Mouse (Mus musculus): ENCODE measurements around the gene Fadd.

The Fadd gene

DNA sequence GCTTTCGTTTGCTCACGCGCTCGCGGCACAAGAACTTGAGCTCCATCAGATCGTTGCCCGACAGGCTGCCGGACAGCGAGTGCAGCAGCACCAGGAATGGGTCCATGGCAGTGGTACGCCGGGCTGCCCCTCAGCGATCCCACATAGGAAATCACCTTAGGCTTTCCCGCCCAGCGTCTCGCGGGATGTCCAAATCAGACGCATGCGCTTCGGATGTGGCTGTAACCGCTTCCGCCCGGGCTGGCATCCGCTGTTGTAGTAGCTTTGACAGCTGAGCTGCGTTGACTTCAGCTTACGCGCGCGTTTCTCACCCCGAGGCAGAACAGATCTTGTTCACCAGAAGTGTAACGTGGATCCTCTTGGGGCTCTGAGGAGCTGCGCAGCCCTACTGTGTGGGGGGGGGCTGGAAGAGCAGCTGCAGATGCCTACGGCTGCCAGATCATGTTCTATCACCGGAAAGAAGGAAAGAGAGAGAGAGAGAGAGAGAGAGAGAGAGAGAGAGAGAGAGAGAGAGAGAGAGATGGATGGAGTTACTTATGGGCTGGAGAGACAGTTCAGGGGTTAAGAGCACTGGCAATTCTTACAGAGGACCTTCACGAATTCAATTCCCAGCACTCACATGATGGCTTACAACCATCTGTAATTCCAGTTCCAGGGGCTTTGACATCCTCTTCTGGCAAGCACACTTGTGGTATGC lies at the start of gene Fadd:
Fadd (minus strand) TSS at position 180 of the 697 bp plus-strand sequence.
- DNase-seq (ENCODE audit: low read depth, low spot score), result peak; percentile 92

DNA sequence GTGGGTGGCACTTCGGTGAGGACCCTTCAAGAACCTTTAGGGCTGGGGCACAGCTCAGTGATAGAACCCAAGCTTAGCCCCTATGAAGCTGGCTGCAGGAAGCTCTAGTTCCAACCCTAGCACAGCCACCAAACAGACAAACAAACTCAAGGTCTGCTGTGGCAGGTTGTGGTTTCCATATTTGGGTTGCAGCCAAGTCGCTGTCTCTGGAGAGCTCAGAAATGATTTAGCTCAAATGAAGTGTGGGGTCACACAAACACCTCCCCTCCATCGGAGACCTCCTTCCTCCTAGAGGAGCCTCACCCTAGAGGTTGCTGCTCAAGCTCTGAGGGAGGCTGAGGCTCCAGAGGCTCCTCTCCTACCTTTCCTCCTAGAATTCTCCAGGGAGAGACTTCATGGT lies 48.4 kb upstream of the Fadd start:
- no peak for DNase-seq (ENCODE audit: low read depth, low spot score)

DNA sequence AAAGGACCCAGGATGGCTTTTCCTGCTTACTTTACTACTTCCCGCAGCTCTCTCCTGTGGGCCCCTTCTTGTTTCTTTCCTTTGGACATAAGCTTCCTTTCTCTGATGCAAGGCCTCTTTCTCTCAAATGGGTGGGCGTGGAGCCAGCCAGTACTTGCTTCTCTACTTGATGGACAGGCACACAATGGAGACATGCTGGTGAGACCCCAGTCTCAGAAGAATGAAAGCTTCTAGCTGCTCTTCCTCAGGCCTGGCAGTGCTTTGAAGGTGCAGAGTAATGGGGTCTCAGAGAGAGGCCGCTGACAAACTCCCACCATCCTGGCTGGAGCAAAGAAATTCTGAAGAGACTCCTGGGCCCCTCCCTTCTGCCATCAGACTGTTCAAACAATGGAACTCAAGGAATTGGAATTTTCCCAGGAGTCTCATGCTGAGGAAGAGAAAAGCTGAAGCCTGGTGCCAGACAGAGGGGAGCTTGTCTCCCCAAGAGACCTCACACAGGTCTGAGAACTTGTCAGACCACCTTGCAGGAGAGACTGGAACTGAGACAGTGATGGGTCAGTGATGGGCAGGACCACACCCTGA lies 46.2 kb upstream of the Fadd start:
- DNase-seq (ENCODE audit: low read depth, low spot score), result peak; percentile 58

DNA sequence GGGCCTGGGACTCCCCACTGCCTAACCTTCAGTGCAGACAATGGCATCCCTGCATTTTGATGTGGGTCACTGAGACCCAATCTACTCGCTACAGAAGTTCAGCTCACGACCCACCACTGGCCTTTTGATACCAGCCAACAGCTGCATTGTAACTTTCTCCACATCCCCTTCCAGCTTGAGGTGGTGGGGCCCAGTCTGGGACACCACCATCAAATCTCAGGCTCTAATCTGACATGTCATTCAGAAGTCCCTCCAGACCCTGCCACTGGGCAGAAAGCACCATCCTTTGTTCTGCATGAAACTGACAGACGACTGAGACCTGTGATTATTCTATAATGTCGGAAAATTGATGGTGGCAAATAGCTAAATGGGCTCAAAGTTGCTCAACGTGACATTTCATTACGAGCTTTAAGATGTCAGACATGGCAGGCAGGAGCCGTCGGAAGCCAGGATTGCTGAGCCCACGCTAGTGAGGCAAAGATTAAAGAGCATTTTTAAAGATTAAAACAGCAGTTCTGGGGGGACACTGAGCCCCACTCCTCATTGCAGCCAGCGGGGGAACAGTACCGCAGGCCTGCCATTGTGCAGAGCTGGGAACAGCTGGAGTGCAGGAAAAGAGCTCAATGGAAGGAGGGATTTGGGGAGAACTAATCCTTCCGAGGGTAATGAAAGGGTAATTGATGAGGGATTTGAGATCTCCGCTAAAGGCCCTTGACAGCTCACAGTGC lies 45.5 kb upstream of the Fadd start:
- no peak for DNase-seq (ENCODE audit: low read depth, low spot score)

DNA sequence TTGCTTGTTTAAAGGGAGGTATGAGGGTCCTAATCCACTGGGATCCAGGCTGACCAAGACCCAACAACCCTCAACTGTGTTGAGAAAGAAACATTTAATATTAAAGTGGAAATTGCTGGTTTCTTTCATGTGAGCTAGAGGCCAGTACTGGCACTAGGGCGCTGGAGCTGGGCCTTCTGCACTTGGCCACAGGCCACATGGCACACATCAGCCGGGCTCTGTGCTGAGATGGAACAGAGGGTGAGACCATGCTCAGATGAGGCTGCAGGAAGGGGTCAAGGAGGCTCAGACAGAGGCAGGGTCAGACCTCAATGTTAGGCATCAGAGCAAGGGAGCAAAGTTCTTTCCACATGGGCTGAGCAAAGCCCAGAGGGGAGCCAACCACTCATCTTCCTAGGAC lies 43.8 kb upstream of the Fadd start:
- no peak for DNase-seq (ENCODE audit: low read depth, low spot score)

DNA sequence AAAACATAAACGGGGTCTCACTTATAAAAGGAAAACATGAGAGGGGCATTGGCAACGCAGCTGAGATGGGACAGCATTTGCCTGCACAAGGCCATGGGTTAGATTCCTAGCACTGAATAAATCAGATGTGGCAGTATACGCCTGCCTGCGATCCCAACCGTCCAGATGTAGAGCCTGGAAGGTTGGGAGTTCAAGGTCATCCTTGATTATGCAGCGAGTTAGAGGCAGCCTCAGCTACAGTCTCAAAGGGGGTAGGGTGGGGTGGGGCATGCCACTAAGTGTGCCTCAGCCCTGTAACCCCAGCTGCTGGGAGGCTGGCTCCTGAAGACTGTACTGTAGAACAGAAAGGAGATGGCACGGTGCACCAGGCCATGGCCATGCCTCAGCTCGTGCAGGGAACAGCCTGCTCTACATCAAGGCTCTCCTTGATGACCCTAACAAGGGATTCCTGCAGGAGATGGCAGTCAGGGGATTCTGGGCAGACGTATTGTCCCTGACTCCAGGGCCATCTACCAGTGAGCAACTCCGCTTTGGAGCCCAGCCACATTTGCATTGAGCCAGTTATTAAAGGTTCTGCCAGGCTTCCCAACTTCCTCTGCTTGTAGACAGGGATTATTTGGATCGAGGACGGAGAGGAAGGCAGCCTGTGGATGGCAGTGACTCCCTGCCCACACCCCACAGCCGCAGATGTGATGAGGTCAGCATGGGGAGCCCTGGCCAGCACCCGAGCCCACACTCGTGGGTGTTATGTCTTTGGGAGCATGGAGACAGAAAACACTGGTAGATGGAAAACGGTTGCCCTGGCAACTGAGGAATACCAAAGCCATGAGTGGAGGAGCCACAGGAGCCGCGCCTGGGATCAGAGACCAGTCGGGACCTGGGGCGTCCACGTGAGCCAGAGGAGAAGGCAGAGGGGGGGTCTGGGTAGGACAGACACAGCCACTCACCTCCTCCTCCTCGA lies 38.7 kb upstream of the Fadd start:
- DNase-seq (ENCODE audit: low read depth, low spot score), result peak; percentile 80

DNA sequence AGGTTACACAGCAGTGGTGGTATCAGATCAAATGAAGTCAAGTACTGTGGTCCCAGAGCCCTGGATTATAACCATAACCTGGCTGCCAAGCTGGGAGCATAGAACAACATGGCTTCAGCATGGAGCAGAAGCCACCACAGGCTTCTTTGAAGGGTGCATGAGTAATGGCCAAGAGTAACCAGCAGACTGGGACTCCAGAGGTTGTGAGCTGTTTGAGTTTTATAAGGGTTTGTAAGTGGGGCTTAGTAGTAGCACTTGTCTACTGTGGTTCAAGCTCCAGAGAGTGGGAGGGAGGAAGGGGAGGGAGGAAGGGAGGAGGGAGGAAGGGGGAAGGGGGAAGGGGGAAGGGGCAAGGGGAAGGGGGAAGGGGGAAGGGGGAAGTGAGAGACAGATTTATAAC lies 38.1 kb upstream of the Fadd start:
- DNase-seq (ENCODE audit: low read depth, low spot score), result no peak

DNA sequence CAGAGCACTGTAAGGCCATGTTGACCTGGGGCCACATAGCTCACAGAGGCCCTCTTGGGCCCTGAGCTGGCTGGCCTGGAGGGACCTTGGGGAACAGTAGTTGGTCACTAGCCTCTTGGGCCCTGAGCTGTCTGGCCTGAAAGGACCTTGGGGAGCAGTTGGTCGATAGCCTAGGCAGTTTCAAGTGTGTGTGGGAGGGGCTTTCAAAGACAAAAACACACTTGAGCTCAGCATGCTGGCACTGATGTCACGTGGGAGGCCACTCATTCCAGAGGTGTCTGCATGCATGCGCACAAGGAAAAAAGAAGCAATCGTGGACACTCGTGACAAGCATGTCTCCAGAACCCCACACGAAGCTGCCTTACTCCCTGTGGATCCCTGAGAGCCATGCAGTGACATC lies 33.1 kb upstream of the Fadd start:
- no peak for DNase-seq (ENCODE audit: low read depth, low spot score)

DNA sequence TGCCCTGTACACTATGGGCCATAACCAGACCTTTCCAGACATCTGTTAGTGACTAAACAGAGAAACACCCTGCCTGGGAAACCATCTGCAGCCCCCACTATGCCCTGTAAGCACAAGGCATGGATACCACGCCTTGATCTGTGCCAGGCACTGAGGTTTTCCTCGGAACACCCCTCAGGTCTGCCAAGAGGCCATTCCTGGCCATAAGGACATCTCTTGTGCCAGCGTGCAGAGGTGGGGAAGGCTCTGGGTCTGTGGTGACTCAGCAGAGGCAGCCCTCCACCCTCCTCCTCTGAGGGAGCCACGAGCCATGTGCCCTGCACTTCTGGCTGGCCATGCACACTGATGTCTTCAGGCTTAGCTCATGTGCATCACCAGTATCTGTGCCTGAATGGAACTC lies 30.6 kb upstream of the Fadd start:
- no peak for DNase-seq (ENCODE audit: low read depth, low spot score)

DNA sequence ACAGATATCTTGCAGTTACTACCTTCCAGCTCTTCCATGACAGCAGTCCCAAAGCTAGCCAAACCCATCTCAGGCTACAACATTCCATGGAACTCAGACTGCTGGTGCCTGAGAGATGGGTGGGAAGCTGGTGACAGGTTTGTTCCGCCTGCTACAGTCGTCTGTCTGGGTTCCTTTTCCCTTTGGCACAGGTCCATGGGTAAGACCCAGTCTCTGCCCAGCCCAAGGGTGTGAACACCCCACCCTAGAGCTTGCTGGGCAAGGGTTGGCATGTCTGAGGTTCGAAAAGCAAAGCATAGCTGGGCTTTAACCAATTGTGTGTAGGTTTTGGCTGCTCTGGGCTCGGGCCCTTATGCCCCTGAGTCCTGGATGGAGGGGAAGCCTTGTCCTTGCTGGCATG lies 30.1 kb upstream of the Fadd start:
- no peak for DNase-seq (ENCODE audit: low read depth, low spot score)

DNA sequence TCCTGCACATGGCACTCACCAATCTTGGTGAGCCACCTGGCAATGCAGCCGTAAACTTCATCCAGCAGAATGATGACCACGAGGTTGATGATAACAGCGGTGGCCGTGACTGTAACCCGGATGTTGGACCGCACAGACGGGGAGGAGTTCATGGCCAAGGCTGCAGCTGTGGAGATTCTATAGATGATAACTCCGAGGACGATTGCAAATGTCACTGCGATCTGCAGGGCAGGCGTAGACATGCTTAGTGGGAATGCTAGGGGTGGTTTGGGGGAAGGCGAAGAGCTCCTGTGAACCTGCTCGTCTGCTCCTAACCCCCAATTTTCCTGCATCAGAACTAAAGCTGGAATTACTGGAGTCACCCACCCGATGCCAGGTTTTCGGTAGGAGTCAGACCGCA lies 29.3 kb upstream of the Fadd start:
- no peak for DNase-seq (ENCODE audit: low read depth, low spot score)

DNA sequence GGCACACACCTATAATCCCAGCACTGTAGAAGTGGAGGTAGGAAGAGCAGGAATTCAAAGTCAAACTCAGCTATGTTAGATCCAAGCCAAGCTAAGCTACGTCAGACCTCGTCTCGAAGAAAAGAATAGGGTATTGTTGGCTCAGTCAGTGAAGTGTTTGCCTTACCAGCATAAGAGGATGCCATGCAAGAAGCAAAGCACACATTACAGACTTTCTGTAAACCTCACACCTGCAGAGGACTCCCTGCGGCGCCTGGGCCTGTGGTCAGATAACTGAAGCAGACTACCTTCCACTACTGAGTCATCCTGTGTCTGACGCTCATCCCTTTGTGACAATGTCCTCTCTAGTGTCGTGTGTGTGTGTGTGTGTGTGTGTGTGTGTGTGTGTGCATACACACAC lies 27.3 kb upstream of the Fadd start:
- no peak for DNase-seq (ENCODE audit: low read depth, low spot score)

DNA sequence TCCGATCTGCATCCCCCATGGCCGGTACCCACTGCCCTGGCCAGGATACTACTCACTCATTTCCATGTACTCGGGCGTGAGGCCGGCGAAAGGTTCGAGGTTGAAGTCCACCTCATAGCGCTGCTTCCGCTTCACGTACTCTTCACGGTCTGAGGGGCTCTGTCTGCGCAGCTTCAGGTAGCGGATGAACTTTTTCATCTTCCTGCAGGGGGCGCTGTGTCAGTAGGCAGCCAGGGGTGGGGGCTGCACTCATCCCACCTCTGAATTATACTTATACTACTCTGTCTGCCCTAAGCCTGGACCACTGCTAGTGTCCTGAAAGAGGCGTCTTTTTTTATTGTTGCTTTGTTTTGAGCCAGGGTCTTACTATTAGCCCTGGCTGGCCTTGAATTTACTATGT lies 25.6 kb upstream of the Fadd start:
- no peak for DNase-seq (ENCODE audit: low read depth, low spot score)

DNA sequence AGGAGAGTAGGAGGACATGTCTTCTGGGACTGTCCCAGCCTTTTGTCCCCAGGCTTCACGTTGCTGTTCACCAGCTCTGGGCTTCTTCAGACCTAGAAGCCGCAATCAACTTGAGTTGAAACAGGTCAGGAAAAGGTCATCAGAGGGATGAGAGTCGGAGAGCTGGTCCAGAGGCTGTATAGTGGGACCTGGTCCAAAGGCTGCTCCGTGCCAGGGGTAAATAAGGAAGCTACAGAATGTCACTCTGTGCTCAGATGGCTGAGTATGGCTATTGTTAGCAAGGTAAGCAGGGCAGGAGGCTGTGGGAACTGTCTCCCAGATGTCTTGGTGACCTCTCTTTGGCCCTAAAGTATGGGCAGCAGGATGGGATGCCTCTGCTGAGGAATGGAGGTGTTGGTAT lies 22.5 kb upstream of the Fadd start:
- no peak for DNase-seq (ENCODE audit: low read depth, low spot score)

DNA sequence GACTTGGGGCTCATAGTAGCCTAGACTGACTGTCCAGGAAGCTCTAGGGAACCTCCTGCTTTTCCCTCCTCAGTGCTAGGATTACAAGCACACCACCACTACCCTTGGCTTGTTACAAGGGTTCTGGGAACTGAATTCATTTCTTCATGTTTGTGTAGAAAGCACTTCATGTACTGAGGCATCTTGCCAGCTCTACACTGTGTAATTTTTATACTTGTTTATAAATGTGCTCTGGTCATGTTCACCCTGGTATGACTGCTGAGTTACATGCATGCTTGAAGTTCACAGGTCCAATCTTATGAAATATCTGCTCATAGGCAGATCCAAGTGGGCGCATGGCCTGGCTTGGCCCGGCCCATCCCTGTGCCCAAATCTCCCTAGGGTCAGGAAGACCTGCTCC lies 22.0 kb upstream of the Fadd start:
- DNase-seq (ENCODE audit: low read depth, low spot score), result no peak

DNA sequence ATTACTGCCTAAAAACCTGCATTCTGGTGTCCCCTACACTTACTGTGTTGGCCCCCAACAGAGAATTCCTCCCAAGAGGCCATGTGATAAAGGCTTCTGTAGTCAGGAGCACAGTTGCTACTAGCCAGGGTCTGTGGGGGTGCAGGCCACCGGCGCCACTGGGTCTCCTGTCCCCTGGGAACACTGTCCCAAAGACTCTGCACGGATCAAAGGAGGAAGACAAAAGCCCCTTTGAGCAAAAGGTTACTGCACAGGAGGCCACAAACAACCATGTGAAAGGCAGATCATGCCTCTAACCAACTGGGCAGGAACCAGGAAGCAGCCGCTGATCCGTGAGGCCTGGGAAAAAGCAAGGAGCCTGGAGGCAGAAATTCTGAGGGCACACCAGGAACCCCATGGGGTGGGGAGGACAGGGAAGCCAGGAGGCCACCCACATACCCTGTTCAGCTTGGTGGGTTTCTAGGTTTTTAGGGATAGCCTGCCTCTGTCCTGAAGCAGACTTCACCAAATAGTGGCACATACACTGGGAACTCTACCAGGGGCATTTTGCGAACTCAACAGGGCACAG lies 18.2 kb upstream of the Fadd start:
- DNase-seq (ENCODE audit: low read depth, low spot score), result no peak

DNA sequence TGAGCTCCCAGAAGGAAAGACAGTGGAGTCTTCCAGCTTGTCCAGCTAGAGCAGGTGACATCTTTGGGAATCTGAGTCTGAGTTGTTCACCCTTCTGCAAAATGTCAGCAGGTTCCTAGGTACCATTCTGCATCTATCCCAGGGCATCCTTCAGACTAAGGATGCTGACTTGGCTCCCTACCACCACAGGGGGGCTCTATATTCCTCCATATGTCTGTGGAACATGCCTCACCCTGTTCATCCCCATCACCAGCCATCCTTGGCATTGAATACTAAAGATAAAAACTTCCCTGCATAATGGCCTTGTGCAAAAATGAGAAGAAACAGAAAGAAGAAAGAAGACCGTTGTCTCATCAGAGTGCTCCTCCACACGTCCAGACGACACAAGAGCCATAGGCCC lies 7.2 kb upstream of the Fadd start:
- DNase-seq (ENCODE audit: low read depth, low spot score), result no peak

DNA sequence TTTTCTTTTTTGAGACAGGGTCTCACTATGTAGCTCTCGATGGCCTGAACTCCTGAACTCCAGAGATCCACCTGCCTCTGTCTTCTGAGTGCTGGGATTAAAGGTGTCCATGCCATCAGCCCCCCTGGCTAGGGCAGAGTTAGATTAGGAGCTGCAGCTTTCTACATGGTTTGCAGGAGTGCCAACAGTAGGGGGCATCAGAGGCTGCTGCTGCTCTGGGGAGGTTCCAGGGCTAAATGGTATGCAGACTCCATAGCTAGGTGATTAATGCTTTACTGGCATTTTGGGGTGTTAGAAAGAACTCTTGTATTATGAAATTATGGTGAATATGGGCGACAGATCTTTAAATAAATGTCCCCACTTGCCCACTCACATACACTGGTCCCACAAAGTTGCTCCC lies 5.0 kb upstream of the Fadd start:
- DNase-seq (ENCODE audit: low read depth, low spot score), result no peak

DNA sequence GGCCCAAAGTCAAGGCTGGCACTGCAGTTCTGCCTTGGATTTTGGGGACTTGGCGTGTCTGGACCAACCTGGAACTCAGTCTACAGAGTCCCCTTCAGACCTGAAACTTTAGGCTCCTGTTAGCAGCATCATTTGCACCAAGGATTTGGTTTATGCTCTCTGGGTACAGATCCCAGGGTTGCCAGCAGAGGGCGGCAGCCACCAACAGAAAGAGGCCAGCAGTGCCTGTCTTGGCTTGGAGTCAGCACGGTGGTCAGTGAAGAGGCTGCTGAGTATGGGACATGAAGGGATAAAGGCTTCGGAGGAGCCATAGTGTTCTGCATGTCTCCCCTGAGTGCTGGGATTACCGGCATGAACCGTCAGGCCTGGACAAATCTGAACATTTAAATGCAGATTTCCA lies 3.4 kb upstream of the Fadd start:
- peak; percentile 57 for DNase-seq (ENCODE audit: low read depth, low spot score)

DNA sequence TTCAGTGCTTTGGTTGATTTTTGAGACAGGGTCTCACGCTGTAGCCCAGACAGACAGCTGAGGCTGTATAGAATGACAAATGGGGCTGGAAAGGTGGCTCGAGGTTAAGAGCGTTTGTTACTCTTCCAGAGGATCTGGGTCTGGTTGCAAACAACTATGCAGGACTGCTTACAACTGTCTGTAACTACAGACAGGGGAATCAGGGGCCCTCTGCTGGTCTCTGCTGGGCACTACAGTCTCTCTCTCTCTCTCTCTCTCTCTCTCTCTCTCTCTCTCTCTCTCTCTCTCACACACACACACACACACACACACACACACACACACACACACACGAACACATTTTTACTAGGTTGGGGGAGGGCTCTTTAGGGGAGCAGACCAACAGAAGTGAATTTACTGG lies 1.4 kb upstream of the Fadd start:
- peak; percentile 64 for DNase-seq (ENCODE audit: low read depth, low spot score)

DNA sequence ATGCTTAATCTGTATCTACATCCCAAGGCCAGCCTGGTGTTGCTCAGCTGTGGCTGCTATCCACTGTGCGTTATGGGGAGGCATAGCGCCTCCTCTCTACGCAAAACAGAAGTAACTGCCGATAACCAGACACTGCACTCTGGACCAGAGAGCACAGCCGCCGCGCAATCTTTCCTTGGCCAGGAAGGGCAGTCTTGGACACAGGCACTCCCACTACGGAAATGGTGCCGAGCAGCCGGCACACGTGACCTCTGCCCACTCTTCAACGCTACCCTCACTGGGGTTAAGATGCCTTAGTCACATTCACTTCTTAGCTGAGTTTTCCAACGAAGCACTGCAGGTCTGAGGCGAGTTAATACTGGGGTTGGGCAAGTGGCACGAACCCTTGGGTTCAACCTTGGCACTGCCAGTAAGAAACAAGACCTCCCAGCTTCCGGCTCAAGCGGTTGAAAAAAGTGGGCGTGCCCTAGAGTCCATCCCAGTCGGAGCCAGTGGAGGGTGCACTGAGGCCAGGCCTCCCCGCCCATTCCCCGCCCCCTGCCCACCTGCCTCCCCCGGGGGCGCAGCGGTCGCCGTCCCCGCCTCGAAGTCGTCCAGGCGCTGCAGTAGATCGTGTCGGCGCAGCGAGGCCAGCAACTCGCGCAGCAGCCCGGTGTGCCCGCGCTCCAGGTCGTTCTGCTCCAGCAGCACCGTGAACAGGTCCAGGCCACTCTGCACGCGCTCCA lies 542 bp downstream of the Fadd start:
- DNase-seq (ENCODE audit: low read depth, low spot score), result peak; percentile 74
